Mouse (Mus musculus) lung, embryonic 14.5 days (tissue): ENCODE data around the gene Mrs2. TPM values are rescaled to one million over a fixed set of nuclear protein-coding genes. Genes with fewer than 3 reads are reported as not detected.
A peak's percentile ranks its signal among the peaks of the same experiment; 100 is the strongest.
"Not testable (repeated sequence)": the region's sequence is repeated elsewhere in the genome, so short reads cannot be mapped to it uniquely, and the experiment has no call there.

Experiments used
- ATAC-seq: fragments of 200-750 bp; cut with Nextera tagmentation; 2 replicates; pipeline ENCODE4 v1.8.0; 2017; ENCODE audit warnings: mild to moderate bottlenecking, moderate TSS enrichment, moderate library complexity; ENCODE audit not compliant: insufficient read depth
- DNase-seq: peaks from one replicate; pipeline ENCODE4 v3.0.0-alpha.2; 2015
- H3K27ac ChIP-seq: fragments of 300-500 bp; sonication (generic); 2 replicates; pipeline ENCODE4 v1.5.1; 2014; ENCODE audit warnings: low read depth, mild to moderate bottlenecking, moderate library complexity
- H3K27me3 ChIP-seq: fragments of 300-500 bp; sonication (generic); 2 replicates; pipeline ENCODE4 v1.6.1; 2014; ENCODE audit warnings: low read length, control low read depth; ENCODE audit not compliant: insufficient read depth
- H3K36me3 ChIP-seq: fragments of 300-500 bp; sonication (generic); 2 replicates; pipeline ENCODE4 v1.6.1; 2014; ENCODE audit warnings: control low read depth; ENCODE audit not compliant: insufficient read depth
- H3K4me1 ChIP-seq: fragments of 300-500 bp; sonication (generic); 2 replicates; pipeline ENCODE4 v1.6.1; 2014; ENCODE audit warnings: antibody characterized with exemption, control low read depth; ENCODE audit not compliant: insufficient read depth
- H3K4me2 ChIP-seq: fragments of 300-500 bp; sonication (generic); 2 replicates; pipeline ENCODE4 v1.6.1; 2014; ENCODE audit warnings: mild to moderate bottlenecking
- H3K4me3 ChIP-seq: fragments of 300-500 bp; sonication (generic); 2 replicates; pipeline ENCODE4 v1.5.1; 2014; ENCODE audit warnings: low read depth, low read length
- H3K9ac ChIP-seq: fragments of 300-500 bp; sonication (generic); 2 replicates; pipeline ENCODE4 v1.6.1; 2014
- H3K9me3 ChIP-seq: fragments of 300-500 bp; sonication (generic); 2 replicates; pipeline ENCODE4 v1.6.1; 2016; ENCODE audit warnings: low read depth, low read length, control low read depth
- CTCF ChIP-seq: IDR thresholded peaks from 2 replicates; pipeline ENCODE4 v1.5.1; 2016; ENCODE audit warnings: antibody characterized with exemption, low read depth
- WGBS: fragments of 180-500 bp; shearing (Covaris S2); extraction: QIAGEN DNeasy Blood & Tissue Kit; methylation state at CpG from one replicate; pipeline ENCODE4 v1.1.7; 2014; 5-methylcytosine and 5-hydroxymethylcytosine counted together
- polyA plus RNA-seq: library from polyadenylated mRNA; unstranded; fragments of >200 nt; fragmentation: Nextera tagmentation; extraction: Ambion mirVana; gene quantifications from 2 replicates; pipeline ENCODE4 v1.2.1, GENCODE M21; 2014

Mrs2 gene
- polyA plus RNA-seq, 1 experiment from 2014 or later, result 25.9 TPM

GRCm38 (mm10) chr13:24981031-24981430 lies 39.1 kb downstream of the Mrs2 start:
- Histone ChIP-seq H3K4me2 (no peak overlapping the region), H3K4me1 (no peaks in the 10 kb centered on the region), H3K36me3 (0 out of 2 replicates have a peak, but pooled peaks cover 4% of the 10 kb centered on the region), H3K9me3 (no peaks in the 10 kb centered on the region), H3K9ac (no peak overlapping the region), H3K27me3 (no peaks in the 10 kb centered on the region), H3K4me3 (no peak overlapping the region), H3K27ac (no peak overlapping the region)
- WGBS, result 66% methylated on average over 6 of the region's 6 CpGs
- ATAC-seq (no peak), DNase-seq (no peak)
- no peak for TF ChIP-seq CTCF

GRCm38 (mm10) chr13:24977820-24978342 lies 42.3 kb downstream of the Mrs2 start:
- DNase-seq (no peak), ATAC-seq (no peak)
- H3K27me3 ChIP-seq, result no peaks in the 10 kb centered on the region
- no peak overlapping the region for H3K4me2 ChIP-seq
- no peak overlapping the region for H3K9ac ChIP-seq
- no peaks in the 10 kb centered on the region for H3K9me3 ChIP-seq
- no peak for TF ChIP-seq CTCF
- no peak overlapping the region for H3K4me3 ChIP-seq
- H3K27ac ChIP-seq, result no peak overlapping the region
- no peaks in the 10 kb centered on the region for H3K4me1 ChIP-seq
- 75% methylated on average over 5 of the region's 5 CpGs for WGBS
- no peaks in the 10 kb centered on the region for H3K36me3 ChIP-seq

GRCm38 (mm10) chr13:24976384-24976783 lies 43.8 kb downstream of the Mrs2 start:
- Histone ChIP-seq H3K9ac (no peak overlapping the region), H3K4me1 (no peaks in the 10 kb centered on the region), H3K27me3 (no peaks in the 10 kb centered on the region), H3K4me3 (no peak overlapping the region), H3K36me3 (no peaks in the 10 kb centered on the region), H3K9me3 (no peaks in the 10 kb centered on the region), H3K27ac (no peak overlapping the region), H3K4me2 (no peak overlapping the region)
- no peak for ATAC-seq
- DNase-seq, result no peak
- no peak for TF ChIP-seq CTCF
- 72% methylated on average over 4 of the region's 4 CpGs for WGBS

GRCm38 (mm10) chr13:24971776-24972175 lies 48.4 kb downstream of the Mrs2 start:
- H3K27me3 ChIP-seq, H3K27ac ChIP-seq, H3K9me3 ChIP-seq, H3K4me2 ChIP-seq, H3K36me3 ChIP-seq, DNase-seq, H3K4me1 ChIP-seq, ATAC-seq, H3K4me3 ChIP-seq, H3K9ac ChIP-seq: not testable (repeated sequence)
- WGBS, result 90% methylated on average over 3 of the region's 3 CpGs

- peaks cover 3% of the 10 kb centered on the region; the same call in 1 of the 2 replicates for H3K4me1 ChIP-seq
- H3K4me2 ChIP-seq, result peak overlapping the region; percentile 49
- TF ChIP-seq CTCF, result no peak
- H3K9me3 ChIP-seq, result no peaks in the 10 kb centered on the region
- no peak overlapping the region for H3K27ac ChIP-seq
- DNase-seq, result no peak
- ATAC-seq, result no peak
- H3K27me3 ChIP-seq, result no peaks in the 10 kb centered on the region
- H3K9ac ChIP-seq, result no peak overlapping the region
- H3K36me3 ChIP-seq, result no peaks in the 10 kb centered on the region
- peak overlapping the region; percentile 22 for H3K4me3 ChIP-seq
- WGBS, result 25% methylated on average over 5 of the region's 5 CpGs
Observed at GRCm38 (mm10) chr13:24965846-24966201, 54.4 kb downstream of the Mrs2 start.

- H3K4me3 ChIP-seq, result peak overlapping the region; percentile 22
- peaks cover 3% of the 10 kb centered on the region; the same call in 1 of the 2 replicates for H3K4me1 ChIP-seq
- DNase-seq (peak; percentile 60), ATAC-seq (peak; percentile 52; the same call in 1 of the 2 replicates)
- no peaks in the 10 kb centered on the region for H3K27me3 ChIP-seq
- peak overlapping the region; percentile 49 for H3K4me2 ChIP-seq
- no peak for TF ChIP-seq CTCF
- H3K9me3 ChIP-seq, result no peaks in the 10 kb centered on the region
- no peak overlapping the region; the same call in 1 of the 2 replicates for H3K9ac ChIP-seq
- H3K36me3 ChIP-seq, result no peaks in the 10 kb centered on the region
- no peak overlapping the region for H3K27ac ChIP-seq
- WGBS, result 10% methylated on average over 15 of the region's 15 CpGs
Observed at GRCm38 (mm10) chr13:24965130-24965845, 54.9 kb downstream of the Mrs2 start.

GRCm38 (mm10) chr13:24962119-24962518 lies 58.1 kb downstream of the Mrs2 start:
- Histone ChIP-seq H3K9me3 (no peaks in the 10 kb centered on the region), H3K4me1 (peaks cover 3% of the 10 kb centered on the region; the same call in 1 of the 2 replicates), H3K4me3 (no peak overlapping the region), H3K27me3 (no peaks in the 10 kb centered on the region), H3K36me3 (no peaks in the 10 kb centered on the region), H3K4me2 (no peak overlapping the region), H3K9ac (no peak overlapping the region), H3K27ac (no peak overlapping the region)
- DNase-seq (no peak), ATAC-seq (no peak)
- TF ChIP-seq CTCF, result no peak
- 77% methylated on average over 8 of the region's 8 CpGs for WGBS
